Mouse (Mus musculus): ENCODE data around the gene Selenoh. TPM values are rescaled to one million over a fixed set of nuclear protein-coding genes. Genes with fewer than 3 reads are reported as not detected.

The Selenoh gene
- total RNA-seq, 1 experiment: 589 TPM

DNA sequence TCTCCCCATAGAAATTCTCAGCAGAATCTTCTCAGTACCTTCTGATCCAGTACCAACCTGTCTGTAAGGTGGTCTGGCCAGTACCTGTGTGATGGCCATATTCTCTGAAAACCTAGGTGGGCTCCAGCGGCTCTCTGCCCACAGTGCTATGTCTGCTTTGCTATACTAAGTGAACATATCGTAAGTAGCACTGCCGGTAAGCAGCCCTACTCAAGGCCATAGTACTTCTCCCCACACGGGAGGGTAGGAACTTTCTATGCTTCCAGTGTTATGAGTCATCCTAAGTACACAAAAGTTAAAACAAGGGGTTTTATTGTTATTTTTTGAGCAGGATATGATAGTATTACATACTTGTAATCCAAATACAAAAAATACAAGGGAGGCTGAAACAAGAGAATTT lies 36.6 kb downstream of the Selenoh start:
- TF ChIP-seq HCFC1 (IDR thresholded peaks at IDR 0.05; ENCODE audit: borderline replicate concordance, insufficient read depth, low read length): no peak
- no peak for TF ChIP-seq ZC3H11A (IDR thresholded peaks at IDR 0.05; ENCODE audit: borderline replicate concordance, low read depth, low read length)
- no peak for TF ChIP-seq MAFK (IDR thresholded peaks at IDR 0.05; ENCODE audit: insufficient read depth, low read depth, low read length)
- TF ChIP-seq ZNF384 (IDR thresholded peaks at IDR 0.05; ENCODE audit: low read depth, low read length): no peak
- no peak for TF ChIP-seq CHD2 (IDR thresholded peaks at IDR 0.05; ENCODE audit: low read depth, low read length)
- no peaks in the 10 kb centered on the region for H3K36me3 ChIP-seq (ENCODE audit: control insufficient read depth, insufficient read depth, low read length, poor library complexity, severe bottlenecking)
- H3K27ac ChIP-seq (ENCODE audit: insufficient read depth, low read depth, low read length, poor library complexity, severe bottlenecking): no peak overlapping the region; the same call in 1 of the 2 replicates
- H3K4me3 ChIP-seq (ENCODE audit: insufficient read depth in 1 of 2, low read depth in 1 of 2, low read length in 2 of 2, poor library complexity in 1 of 2, severe bottlenecking in 1 of 2): no peak overlapping the region
- H3K9me3 ChIP-seq (ENCODE audit: control insufficient read depth, insufficient read depth, low read depth, low read length): no peaks in the 10 kb centered on the region
- in situ Hi-C loops (cut with MboI; ENCODE audit: low sequenced_read_pairs in 2 of 2, unreplicated experiment in 2 of 2): no loop called here
- DNase-seq (ENCODE audit: low read depth, low spot score): no peak
- peaks cover 19 to 20% of the 10 kb centered on the region in 2 experiments for H3K4me1 ChIP-seq (ENCODE audit: control insufficient read depth in 2 of 2, insufficient read depth in 2 of 2, low read length in 2 of 2, poor library complexity in 1 of 2)
- no peak overlapping the region for H3K9ac ChIP-seq (ENCODE audit: insufficient read depth, low read depth, low read length, poor library complexity, severe bottlenecking)

DNA sequence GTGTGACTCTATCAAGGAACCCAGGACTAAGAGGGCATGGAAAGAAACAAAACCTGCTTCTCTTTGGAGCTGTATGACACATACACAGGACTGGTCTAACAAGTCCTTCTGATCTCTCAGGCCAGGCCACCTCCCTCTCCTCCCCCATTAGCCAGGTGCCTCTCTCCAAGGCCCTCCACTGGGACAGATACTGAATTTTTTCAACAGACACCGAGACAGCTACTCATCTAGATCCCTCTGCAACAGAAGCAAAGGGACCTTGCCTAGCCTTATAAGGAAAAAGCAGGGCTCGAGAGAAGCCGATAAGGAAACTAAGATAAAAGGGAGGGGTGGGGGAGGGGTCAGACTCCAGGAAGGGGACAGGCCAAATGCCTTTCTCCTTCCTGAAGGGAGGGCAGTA lies 37.6 kb downstream of the Selenoh start:
- DNase-seq (ENCODE audit: low read depth, low spot score): peak; percentile 56
- Histone ChIP-seq H3K9me3 (ENCODE audit: control insufficient read depth, insufficient read depth, low read depth, low read length) (no peaks in the 10 kb centered on the region), H3K9ac (ENCODE audit: insufficient read depth, low read depth, low read length, poor library complexity, severe bottlenecking) (no peak overlapping the region), H3K4me1 (ENCODE audit: control insufficient read depth in 2 of 2, insufficient read depth in 2 of 2, low read length in 2 of 2, poor library complexity in 1 of 2) (peaks cover 11 to 20% of the 10 kb centered on the region in 2 experiments), H3K36me3 (ENCODE audit: control insufficient read depth, insufficient read depth, low read length, poor library complexity, severe bottlenecking) (no peaks in the 10 kb centered on the region), H3K27ac (ENCODE audit: insufficient read depth, low read depth, low read length, poor library complexity, severe bottlenecking) (peak overlapping the region; percentile 15; the same call in 1 of the 2 replicates), H3K4me3 (ENCODE audit: insufficient read depth in 1 of 2, low read depth in 1 of 2, low read length in 2 of 2, poor library complexity in 1 of 2, severe bottlenecking in 1 of 2) (no peak overlapping the region)
- no peak for TF ChIP-seq ZC3H11A (IDR thresholded peaks at IDR 0.05; ENCODE audit: borderline replicate concordance, low read depth, low read length)
- TF ChIP-seq HCFC1 (IDR thresholded peaks at IDR 0.05; ENCODE audit: borderline replicate concordance, insufficient read depth, low read length): no peak
- TF ChIP-seq MAFK (IDR thresholded peaks at IDR 0.05; ENCODE audit: insufficient read depth, low read depth, low read length): no peak
- 0 out of 2 replicates have a peak, but pooled peaks have one; percentile 17 for TF ChIP-seq ZNF384 (IDR thresholded peaks at IDR 0.05; ENCODE audit: low read depth, low read length)
- no peak for TF ChIP-seq CHD2 (IDR thresholded peaks at IDR 0.05; ENCODE audit: low read depth, low read length)
- in situ Hi-C loops (cut with MboI; ENCODE audit: low sequenced_read_pairs in 2 of 2, unreplicated experiment in 2 of 2): no loop called here

DNA sequence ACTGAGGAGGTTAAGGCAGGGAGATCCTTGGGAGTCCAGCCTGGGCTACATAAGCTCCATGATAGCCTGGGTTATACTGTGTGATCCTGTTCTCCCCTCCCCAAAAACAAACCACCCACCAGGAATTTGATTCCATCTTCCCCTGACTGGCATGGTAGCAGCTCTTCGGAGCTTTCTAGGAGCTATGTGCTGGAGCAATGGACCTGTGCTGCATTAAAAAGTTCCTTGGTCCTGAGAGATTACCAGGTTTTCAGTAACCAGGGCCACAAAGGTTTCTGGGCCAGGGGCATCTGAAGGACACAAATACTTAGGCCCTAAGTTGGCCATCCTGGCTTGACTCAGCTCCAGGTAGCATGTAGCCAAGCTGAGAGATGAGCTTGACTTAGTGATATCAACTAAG lies 38.6 kb downstream of the Selenoh start:
- Histone ChIP-seq H3K9me3 (ENCODE audit: control insufficient read depth, insufficient read depth, low read depth, low read length) (no peaks in the 10 kb centered on the region), H3K9ac (ENCODE audit: insufficient read depth, low read depth, low read length, poor library complexity, severe bottlenecking) (no peak overlapping the region), H3K4me1 (ENCODE audit: control insufficient read depth in 2 of 2, insufficient read depth in 2 of 2, low read length in 2 of 2, poor library complexity in 1 of 2) (peaks cover 8 to 18% of the 10 kb centered on the region in 2 experiments), H3K4me3 (ENCODE audit: insufficient read depth in 1 of 2, low read depth in 1 of 2, low read length in 2 of 2, poor library complexity in 1 of 2, severe bottlenecking in 1 of 2) (no peak overlapping the region), H3K27ac (ENCODE audit: insufficient read depth, low read depth, low read length, poor library complexity, severe bottlenecking) (no peak overlapping the region), H3K36me3 (ENCODE audit: control insufficient read depth, insufficient read depth, low read length, poor library complexity, severe bottlenecking) (no peaks in the 10 kb centered on the region)
- in situ Hi-C loops (cut with MboI; ENCODE audit: low sequenced_read_pairs in 2 of 2, unreplicated experiment in 2 of 2): no loop called here
- TF ChIP-seq CHD2 (IDR thresholded peaks at IDR 0.05; ENCODE audit: low read depth, low read length) (no peak), MAFK (IDR thresholded peaks at IDR 0.05; ENCODE audit: insufficient read depth, low read depth, low read length) (no peak), ZNF384 (IDR thresholded peaks at IDR 0.05; ENCODE audit: low read depth, low read length) (no peak), ZC3H11A (IDR thresholded peaks at IDR 0.05; ENCODE audit: borderline replicate concordance, low read depth, low read length) (no peak), HCFC1 (IDR thresholded peaks at IDR 0.05; ENCODE audit: borderline replicate concordance, insufficient read depth, low read length) (no peak)
- DNase-seq (ENCODE audit: low read depth, low spot score): no peak

DNA sequence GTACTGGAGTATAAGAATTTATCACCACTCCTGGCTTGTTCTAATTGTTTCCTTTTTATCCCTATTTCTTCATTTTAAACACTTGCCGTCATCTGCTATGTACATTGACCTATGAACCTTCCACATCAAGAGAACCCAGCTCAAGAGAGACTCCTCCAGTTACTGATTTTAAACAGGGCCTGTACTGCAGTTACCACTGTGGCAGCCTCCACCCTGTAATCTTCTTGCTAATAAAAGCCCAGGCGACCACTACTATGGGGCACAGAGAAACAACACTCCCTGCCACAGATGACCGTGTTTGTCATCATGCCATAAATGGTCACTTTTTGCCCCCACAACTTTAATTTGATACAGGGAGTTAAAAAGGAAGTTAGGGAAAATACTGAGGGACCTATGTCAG lies 43.5 kb downstream of the Selenoh start:
- peaks cover 2% of the 10 kb centered on the region; the same call in 1 of the 2 replicates for H3K36me3 ChIP-seq (ENCODE audit: control insufficient read depth, insufficient read depth, low read length, poor library complexity, severe bottlenecking)
- in situ Hi-C loops (cut with MboI; ENCODE audit: low sequenced_read_pairs in 2 of 2, unreplicated experiment in 2 of 2): no loop called here
- TF ChIP-seq ZC3H11A (IDR thresholded peaks at IDR 0.05; ENCODE audit: borderline replicate concordance, low read depth, low read length) (no peak), MAFK (IDR thresholded peaks at IDR 0.05; ENCODE audit: insufficient read depth, low read depth, low read length) (no peak), ZNF384 (IDR thresholded peaks at IDR 0.05; ENCODE audit: low read depth, low read length) (no peak), CHD2 (IDR thresholded peaks at IDR 0.05; ENCODE audit: low read depth, low read length) (no peak), HCFC1 (IDR thresholded peaks at IDR 0.05; ENCODE audit: borderline replicate concordance, insufficient read depth, low read length) (no peak)
- no peak overlapping the region for H3K9ac ChIP-seq (ENCODE audit: insufficient read depth, low read depth, low read length, poor library complexity, severe bottlenecking)
- H3K4me1 ChIP-seq (ENCODE audit: control insufficient read depth in 2 of 2, insufficient read depth in 2 of 2, low read length in 2 of 2, poor library complexity in 1 of 2): peaks cover 0 to 16% of the 10 kb centered on the region in 2 experiments; a peak in 2 of 4 replicates
- H3K4me3 ChIP-seq (ENCODE audit: insufficient read depth in 1 of 2, low read depth in 1 of 2, low read length in 2 of 2, poor library complexity in 1 of 2, severe bottlenecking in 1 of 2): no peak overlapping the region
- H3K9me3 ChIP-seq (ENCODE audit: control insufficient read depth, insufficient read depth, low read depth, low read length): no peaks in the 10 kb centered on the region
- no peak overlapping the region; the same call in 1 of the 2 replicates for H3K27ac ChIP-seq (ENCODE audit: insufficient read depth, low read depth, low read length, poor library complexity, severe bottlenecking)
- no peak for DNase-seq (ENCODE audit: low read depth, low spot score)

Measured in ES-E14 (cell line).